Mouse (Mus musculus): ENCODE measurements around the gene Plxna1. TPM values are rescaled to one million over a fixed set of nuclear protein-coding genes. Genes with fewer than 3 reads are reported as not detected.

Plxna1 gene
- total RNA-seq, 2 experiments from 2014 or later, result 162 to 166 TPM

DNA sequence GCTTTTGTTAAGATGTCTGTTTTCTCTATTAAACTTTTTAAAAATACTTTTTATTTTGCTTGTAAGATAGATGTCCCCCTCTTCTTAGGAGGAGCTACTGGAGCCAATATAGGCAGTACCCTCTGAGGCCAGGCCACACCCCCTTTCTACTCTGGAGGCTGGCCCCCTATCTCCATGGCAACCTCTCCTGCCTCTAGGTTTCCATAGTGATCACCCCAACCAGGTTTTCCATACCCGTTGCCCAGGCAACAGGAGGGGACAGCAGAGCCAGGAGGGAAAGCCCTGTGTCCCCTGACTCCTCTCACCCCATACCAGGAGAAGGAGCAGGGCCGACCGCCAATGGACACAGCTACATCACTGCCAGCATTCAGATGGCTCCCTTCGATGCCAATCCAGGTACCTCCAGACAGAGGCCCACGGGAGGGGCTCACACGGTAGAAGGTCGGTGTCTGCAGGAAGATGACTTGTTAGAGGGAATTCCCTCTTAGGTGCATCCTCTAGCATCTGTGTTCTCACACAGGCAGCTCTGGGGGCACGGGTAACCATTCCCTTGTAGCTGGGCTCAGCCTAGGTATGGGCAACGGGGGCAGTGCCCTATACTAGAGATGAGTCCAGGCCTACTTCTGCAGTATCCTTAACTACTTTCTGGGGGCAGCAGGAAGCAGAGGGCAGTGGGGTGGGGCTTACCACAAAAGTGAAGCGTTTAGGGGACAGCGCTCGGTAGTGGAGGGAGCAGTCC is 28.3 kb downstream of the Plxna1 start:
- DNase-seq (ENCODE audit: low spot score in 2 of 2), result no peak

DNA sequence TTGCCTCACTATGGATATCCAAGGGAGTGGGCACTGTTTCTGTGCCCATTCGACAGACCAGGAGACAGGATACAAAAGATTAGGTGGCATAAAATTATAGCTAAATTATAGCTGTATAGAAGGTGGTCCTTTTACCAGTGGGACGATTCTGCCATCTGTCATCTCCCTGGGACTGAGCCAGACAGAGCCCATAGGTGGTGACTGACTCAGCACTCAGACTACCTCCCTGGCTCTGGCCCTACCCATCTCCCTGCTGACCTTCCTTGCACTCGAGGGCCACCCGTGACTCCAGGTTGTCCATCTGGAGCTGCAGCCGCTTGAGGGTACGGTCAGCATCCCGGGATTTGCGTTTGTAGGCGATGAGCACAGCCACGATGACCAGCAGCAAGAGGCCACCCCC is 31.5 kb downstream of the Plxna1 start:
- DNase-seq (ENCODE audit: low spot score in 2 of 2), result no peak

DNA sequence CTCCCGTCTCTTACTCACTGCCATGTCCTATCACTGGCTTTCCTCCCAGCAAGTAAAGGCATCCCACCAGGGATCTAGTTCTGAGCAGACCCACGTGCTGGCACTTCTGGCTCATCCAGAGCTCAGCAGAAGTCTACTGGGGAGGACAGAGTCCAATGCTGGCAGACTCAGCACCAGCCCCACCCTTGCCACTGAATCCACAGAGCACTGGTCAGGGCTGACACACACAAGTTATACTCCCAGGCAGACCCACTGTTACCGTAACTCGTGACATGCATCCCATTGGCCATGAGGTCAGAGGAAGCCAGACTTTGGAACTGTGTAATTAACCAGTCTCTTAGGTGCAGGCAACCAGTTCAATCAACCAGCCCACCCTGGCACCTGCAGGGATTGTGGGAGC is 33.8 kb downstream of the Plxna1 start:
- DNase-seq (ENCODE audit: low spot score in 2 of 2), result no peak

- no peak for DNase-seq (ENCODE audit: low spot score in 2 of 2)
These were observed 34.5 kb downstream of the Plxna1 start for GRCm38 (mm10) chr6:89327746-89328491.

DNA sequence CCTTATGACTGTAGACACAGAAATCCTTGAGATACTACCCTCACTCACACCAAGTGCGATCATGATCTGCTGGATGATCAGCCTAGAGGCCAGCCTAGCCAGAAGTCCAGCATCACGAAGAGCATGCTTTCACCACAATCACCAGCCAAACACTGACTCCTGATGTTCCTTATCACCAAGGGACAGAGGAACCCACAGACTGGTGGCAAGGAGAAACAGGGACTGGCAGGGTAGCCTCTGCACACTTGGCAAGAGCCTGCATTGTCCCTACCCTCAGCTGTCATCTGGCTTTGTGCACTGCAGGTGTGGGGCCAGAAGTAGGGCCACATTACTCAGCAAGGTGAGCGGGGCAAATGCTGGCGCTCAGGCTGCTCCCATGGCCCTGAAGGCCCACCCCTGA is 37.6 kb downstream of the Plxna1 start:
- no peak for DNase-seq (ENCODE audit: low spot score in 2 of 2)

- DNase-seq (ENCODE audit: low spot score in 2 of 2), result no peak
These were observed 47.2 kb downstream of the Plxna1 start for GRCm38 (mm10) chr6:89315263-89315662.

- no peak for DNase-seq (ENCODE audit: low spot score in 2 of 2)
These were observed 50.9 kb downstream of the Plxna1 start for GRCm38 (mm10) chr6:89311518-89311917.

DNA sequence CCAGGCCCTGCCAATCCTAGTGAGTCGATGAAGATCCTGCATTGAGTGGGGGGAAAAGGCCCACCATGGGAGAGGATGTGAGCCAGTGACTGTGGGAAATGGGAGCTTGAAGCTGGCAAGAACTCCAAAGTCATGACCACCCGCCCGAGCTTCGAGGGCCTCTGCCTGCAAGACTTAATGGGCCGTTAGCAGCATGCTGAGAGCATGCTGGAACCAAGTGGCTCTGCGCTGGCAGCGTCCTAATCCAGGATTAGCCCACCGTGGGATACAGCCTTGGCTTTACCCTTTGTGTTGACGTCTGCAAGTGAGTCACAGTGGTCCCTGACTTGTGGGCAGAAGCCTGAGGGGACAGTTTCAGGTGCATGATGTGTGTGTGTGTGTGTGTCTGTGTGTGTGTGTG is 52.2 kb downstream of the Plxna1 start:
- no peak for DNase-seq (ENCODE audit: low spot score in 2 of 2)

DNA sequence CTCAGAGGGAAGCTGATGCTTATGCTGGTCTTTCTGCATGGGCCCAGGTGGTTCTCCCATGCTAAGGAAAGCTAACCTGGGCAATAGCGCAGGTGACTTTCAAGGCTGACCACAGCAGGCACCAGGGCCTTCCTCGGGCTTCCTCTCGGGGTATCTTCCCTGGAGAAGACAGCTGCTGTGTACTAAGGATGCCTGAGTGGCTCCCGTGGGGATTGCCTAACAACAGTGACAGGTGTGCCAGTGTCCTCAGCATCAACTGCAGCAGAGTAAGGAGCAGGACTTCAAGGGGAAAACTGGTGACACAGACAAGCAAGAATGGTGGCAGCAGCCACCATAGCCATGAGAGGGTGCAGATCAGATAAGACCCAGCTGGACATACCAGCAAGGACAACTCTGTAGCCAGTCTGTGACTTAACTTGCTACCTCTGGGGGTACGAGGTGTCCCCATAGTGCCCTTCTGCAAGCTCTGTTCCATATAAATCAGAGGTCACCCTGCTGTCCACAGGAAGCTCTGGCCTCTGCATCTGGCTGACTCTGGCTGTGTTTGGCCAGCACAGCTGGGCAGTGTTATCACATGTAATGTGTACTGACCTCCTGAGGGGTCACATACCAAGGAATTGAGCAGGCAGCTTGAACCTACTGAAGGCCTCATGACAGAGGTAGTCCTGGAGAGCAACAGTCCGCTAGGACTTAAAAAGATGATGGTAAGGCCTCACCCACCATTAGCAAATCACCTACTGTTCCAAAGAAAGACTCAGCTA is 54.0 kb downstream of the Plxna1 start:
- DNase-seq (ENCODE audit: low spot score in 2 of 2), result no peak

GRCm38 (mm10) chr6:89304375-89305058 is 57.9 kb downstream of the Plxna1 start:
- no peak for DNase-seq (ENCODE audit: low spot score in 2 of 2)

GRCm38 (mm10) chr6:89299818-89300217 is 62.6 kb downstream of the Plxna1 start:
- DNase-seq (ENCODE audit: low spot score in 2 of 2), result no peak

DNA sequence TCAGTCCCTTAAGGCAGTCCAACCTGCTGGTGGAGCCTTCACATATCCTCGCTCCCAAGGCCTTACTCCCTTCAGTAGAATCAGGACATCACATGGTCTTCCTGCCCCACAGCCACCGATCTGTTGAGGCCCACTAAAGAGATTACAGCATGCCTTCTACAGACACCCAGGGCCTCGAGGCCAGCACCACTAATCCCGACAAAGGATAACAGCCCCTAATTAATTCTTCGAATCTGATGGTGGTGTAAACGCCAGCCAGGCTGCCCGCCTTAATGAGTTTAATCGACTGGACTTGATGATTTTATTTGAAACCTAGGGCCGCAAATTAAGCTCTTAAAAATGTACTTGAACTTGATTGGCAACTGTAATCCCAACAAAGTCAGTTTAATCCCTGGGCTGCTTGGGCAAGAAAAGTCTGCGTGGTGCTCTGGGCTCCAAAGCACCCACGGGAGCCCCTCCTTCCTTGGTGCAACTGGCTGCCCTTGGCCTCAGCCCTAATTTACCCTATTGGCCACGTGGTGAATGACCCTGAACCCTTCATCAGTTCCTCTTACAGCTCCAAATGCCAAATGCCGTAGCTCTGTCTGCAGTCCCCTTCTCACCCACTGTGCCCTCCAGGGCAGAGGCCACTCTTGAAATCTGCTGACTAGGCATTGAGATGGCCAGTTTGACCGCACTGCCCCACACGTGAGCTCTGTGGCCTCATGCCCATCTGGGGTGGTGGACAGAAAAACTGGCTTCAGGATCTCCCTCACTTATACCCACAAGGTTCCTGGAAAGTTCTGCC is 65.3 kb downstream of the Plxna1 start:
- DNase-seq (ENCODE audit: low spot score in 2 of 2), result no peak

DNA sequence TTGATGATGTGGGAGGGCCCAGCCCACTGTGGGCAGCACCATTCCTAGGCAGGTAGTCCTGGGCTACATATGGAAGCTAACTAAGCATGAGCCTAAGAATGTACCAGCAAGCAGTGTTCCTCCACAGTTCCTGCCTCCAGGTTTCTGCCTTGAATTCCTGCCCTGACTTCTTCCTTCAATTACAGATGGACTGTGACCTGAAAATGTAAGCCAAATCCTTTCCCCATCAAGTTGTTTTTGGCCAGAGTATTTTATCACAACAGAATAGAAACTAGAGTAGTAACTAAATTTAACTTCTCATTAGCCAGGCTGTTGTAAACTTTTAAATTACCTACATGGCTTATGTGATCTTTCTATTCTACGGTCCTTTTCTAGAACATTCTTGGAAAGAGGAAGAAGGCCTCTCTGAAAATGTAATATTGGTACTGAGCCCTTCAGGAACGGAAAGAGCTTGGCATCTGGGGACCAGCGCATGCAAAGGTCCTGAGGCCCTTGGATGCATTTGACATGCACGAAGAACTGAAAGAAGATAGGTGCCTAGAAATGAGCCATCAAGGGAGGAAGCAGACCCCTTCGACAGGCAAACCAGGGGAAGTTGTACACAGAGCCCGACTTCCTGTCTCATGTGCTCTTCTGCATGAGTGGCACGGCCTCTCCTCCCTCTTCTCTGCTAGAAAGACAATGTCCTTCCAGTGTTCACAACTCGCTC is 66.3 kb downstream of the Plxna1 start:
- DNase-seq (ENCODE audit: low spot score in 2 of 2), result no peak

DNA sequence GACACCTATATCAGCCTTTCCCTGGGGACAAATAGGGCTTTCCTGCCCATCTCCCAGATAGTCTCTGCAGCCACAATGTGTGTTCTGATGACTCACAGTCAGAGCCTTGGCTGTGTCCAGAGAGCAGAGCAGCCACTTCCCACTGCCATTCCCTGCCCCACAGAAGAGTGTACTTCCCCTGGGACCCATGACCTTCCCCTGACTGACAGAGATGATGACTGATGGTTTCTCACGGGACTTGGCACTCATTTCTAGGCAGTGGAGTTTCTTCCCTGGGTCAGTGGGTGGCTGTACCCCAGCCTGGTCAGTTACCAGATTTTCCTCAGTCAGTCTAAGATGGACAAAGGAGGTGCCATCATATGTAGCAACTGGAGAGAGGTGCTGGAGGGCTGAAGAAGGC is 67.8 kb downstream of the Plxna1 start:
- no peak for DNase-seq (ENCODE audit: low spot score in 2 of 2)

- DNase-seq (ENCODE audit: low spot score in 2 of 2), result no peak
These were observed 70.9 kb downstream of the Plxna1 start for GRCm38 (mm10) chr6:89291494-89291893.

DNA sequence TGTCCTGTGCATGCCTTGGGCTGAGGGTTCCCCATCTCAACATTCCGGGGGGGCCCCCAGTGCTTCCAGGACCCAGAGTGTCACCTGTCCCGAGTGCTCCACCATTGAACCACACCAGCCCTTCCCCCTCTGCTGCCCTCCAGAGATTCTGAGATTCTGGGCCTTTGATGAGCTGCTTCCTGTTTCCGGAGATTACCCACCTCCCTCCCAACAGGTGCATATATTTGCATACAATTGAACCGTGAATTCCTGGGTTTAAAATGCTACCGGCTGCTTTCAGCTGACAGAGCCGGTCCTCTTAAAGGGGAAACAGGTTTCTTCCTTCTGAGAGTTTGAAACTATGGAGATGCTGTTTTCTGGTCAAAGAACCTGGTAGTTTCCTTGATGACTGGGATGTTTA is 74.3 kb downstream of the Plxna1 start:
- no peak for DNase-seq (ENCODE audit: low spot score in 2 of 2)

DNA sequence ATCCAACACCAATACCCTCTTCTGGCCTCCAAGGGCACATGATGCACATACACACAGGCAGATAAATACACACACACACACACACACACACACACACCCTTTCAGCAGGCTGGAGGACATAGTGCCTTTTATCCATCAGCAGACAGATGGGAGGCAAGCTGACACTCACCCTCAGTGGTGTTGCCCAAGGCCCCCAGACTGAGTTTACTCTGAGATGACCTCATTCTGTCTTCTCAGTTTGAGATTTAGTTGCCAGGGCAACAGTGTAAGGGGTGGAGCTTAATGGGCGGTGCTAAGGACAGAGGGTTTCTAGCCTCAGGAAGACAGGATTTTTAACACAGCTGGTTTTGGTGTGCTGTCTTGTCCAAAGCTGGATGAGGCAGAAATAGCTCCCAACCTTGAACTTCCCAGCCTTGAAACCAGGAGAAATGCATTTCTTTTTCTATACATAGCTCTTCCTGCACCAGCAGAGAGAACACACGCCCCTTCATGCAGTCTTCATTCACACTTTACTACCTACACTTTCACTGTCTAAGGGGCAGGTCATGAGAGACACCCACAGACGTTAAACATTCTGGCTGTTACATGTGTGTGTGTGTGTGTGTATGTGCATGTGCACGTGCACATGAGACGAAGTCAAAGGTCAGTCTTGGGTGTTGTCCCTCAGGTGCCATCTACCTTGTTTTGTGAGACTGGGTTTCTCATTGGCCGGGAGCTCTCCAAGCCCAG is 75.6 kb downstream of the Plxna1 start:
- no peak for DNase-seq (ENCODE audit: low spot score in 2 of 2)

DNA sequence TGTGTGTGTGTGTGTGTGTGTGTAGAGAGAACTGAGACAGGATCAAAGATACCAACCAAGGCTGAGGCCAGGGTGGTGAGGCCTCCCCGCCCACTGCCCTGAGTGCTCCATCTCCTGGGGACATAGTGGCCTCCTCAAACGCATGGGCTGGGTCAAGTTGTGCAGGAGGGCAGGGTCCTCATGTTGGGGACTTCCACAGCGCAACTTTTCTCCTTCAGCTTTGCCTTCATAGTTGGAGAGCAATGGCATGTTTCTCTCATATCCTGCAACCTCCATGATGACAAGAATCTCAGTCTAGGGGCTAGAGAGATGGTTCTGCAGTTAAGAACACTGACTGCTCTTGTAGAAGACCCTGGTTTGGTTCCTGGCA is 76.1 kb downstream of the Plxna1 start:
- no peak for DNase-seq (ENCODE audit: low spot score in 2 of 2)

GRCm38 (mm10) chr6:89285561-89286285 is 76.7 kb downstream of the Plxna1 start:
- no peak for DNase-seq (ENCODE audit: low spot score in 2 of 2)

All from layer of hippocampus, postnatal 14 days (tissue).